Mouse (Mus musculus) monocyte, adult 59 days (primary cell): ENCODE results near the gene Cyp4a12a. TPM values are rescaled to one million over a fixed set of nuclear protein-coding genes. Genes with fewer than 3 reads are reported as not detected.

Source experiments
- total RNA-seq, 2 experiments: library from RNA; stranded (reverse); gene quantifications; one replicate each; pipeline ENCODE4 v1.2.4; 2023

Cyp4a12a gene
- total RNA-seq: not detected

DNA sequence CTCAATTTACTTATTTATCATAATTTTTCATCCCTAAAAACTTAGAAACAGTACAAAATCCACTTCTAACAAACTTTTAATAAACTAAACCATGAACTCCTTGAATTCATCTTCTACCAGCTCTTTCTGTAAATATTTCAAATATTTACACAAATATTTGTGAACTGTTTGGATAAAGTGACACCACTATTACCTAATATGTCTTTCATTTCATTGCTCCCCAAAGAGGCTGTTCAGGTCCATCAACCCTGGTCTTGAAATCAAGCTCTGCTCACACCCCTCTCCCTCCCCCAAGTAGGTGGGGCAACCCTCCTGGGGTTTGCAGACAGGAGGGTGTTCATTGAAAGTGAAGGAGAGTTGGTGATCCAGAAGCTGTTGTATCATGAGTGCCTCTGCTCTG lies at the start of gene Cyp4a12a:
Cyp4a12a (plus strand) TSS at position 301 of the 400 bp plus-strand sequence.

Other genes starting within 250 kb of the Cyp4a12a start
- under 1 TPM; 0.55 to 0.84 TPM for gene Tal1, start 242.6 kb upstream of the Cyp4a12a start, total RNA-seq
- gene Pdzk1ip1, start 210.3 kb upstream of the Cyp4a12a start, total RNA-seq: 1 to 10 TPM in 1 of 2 experiments, under 1 TPM in 1; 0.79 to 1.4 TPM
- gene Cyp4x1, start 164.8 kb upstream of the Cyp4a12a start, total RNA-seq: not detected
- not detected for gene Cyp4a29, start 57.0 kb upstream of the Cyp4a12a start, total RNA-seq
- not detected for gene Cyp4a12b, start 112.6 kb downstream of the Cyp4a12a start, total RNA-seq
- not detected for gene Cyp4a30b, start 153.6 kb downstream of the Cyp4a12a start, total RNA-seq
- gene Cyp4a14, start 197.1 kb downstream of the Cyp4a12a start, total RNA-seq: not detected
- gene Cyp4a10, start 219.2 kb downstream of the Cyp4a12a start, total RNA-seq: not detected